Mouse (Mus musculus) stomach, embryonic 16.5 days (tissue): Measurements from ENCODE around the gene Uhrf1. TPM values are rescaled to one million over a fixed set of nuclear protein-coding genes. Genes with fewer than 3 reads are reported as not detected.
A peak's percentile ranks its signal among the peaks of the same experiment; 100 is the strongest.

ENCODE experiments used
- ATAC-seq: fragments of 200-750 bp; cut with Nextera tagmentation; 2 replicates; pipeline ENCODE4 v1.8.0; 2017; ENCODE audit warnings: moderate number of reproducible peaks, moderate TSS enrichment; ENCODE audit not compliant: insufficient read depth, low FRiP score
- H3K27ac ChIP-seq: fragments of 300-500 bp; sonication (generic); 2 replicates; pipeline ENCODE4 v1.5.1; 2014; ENCODE audit warnings: low read length
- H3K27me3 ChIP-seq: fragments of 300-500 bp; sonication (generic); 2 replicates; pipeline ENCODE4 v1.6.1; 2014; ENCODE audit warnings: low read length, control low read depth, mixed read lengths; ENCODE audit not compliant: control insufficient read depth, insufficient read depth
- H3K36me3 ChIP-seq: fragments of 300-500 bp; sonication (generic); 2 replicates; pipeline ENCODE4 v1.6.1; 2014; ENCODE audit warnings: low read length; ENCODE audit not compliant: control insufficient read depth, insufficient read depth
- H3K4me1 ChIP-seq: fragments of 300-500 bp; sonication (generic); 2 replicates; pipeline ENCODE4 v1.6.1; 2014; ENCODE audit warnings: low read length, control low read depth, mixed read lengths; ENCODE audit not compliant: control insufficient read depth, insufficient read depth
- H3K4me2 ChIP-seq: fragments of 300-500 bp; sonication (generic); 2 replicates; pipeline ENCODE4 v1.6.1; 2014; ENCODE audit warnings: low read depth, low read length, mixed read lengths
- H3K4me3 ChIP-seq: fragments of 300-500 bp; sonication (generic); replicated peaks from 2 replicates; pipeline ENCODE4 v1.5.1; 2014; ENCODE audit warnings: mild to moderate bottlenecking, low read length
- H3K9ac ChIP-seq: fragments of 300-500 bp; sonication (generic); 2 replicates; pipeline ENCODE4 v1.6.1; 2014; ENCODE audit warnings: low read length
- H3K9me3 ChIP-seq: fragments of 300-500 bp; sonication (generic); replicated peaks from 2 replicates; pipeline ENCODE4 v1.6.1; 2016; ENCODE audit warnings: low read length, control low read depth; ENCODE audit not compliant: control insufficient read depth
- WGBS: fragments of 180-500 bp; shearing (Covaris S2); extraction: QIAGEN DNeasy Blood & Tissue Kit; methylation state at CpG from one replicate; pipeline ENCODE4 v1.1.7; 2014; 5-methylcytosine and 5-hydroxymethylcytosine counted together
- polyA plus RNA-seq: library from polyadenylated mRNA; unstranded; fragments of >200 nt; fragmentation: Nextera tagmentation; extraction: Ambion mirVana; gene quantifications from 2 replicates; pipeline ENCODE4 v1.2.1, GENCODE M21; 2015

The Uhrf1 gene
- polyA plus RNA-seq, 1 experiment from 2014 or later = 90.4 TPM

GRCm38 (mm10) chr17:56359864-56360263, 56.7 kb downstream of the Uhrf1 start:
- Histone ChIP-seq H3K9me3 (no peaks in the 10 kb centered on the region), H3K27ac (no peak overlapping the region), H3K36me3 (no peaks in the 10 kb centered on the region), H3K27me3 (no peaks in the 10 kb centered on the region), H3K9ac (no peak overlapping the region), H3K4me3 (no peak overlapping the region), H3K4me2 (no peak overlapping the region), H3K4me1 (no peaks in the 10 kb centered on the region)
- WGBS = 86% methylated on average over 1 of the region's 1 CpGs
- no peak for ATAC-seq

DNA sequence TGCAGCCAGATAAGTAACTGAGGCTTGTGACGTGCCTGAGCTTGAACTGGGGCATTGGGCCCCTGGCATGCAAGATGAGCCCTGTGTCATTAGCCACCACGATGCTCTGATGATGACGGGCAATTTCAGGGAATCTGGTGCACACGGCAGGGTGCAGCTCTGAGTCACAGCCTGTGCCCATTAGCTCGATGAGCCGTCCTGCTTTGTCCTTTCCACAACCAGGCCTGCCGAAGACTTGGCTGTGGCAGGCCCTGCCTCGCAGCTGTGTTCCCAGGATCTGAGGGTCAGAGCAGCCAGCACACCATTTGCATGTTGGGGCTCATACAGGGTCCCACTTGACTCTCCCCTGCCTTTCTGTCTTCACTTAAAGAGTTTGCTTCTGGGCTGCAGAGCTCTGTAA, 57.3 kb downstream of the Uhrf1 start:
- H3K36me3 ChIP-seq = no peaks in the 10 kb centered on the region
- H3K4me1 ChIP-seq = no peaks in the 10 kb centered on the region
- H3K4me3 ChIP-seq = no peak overlapping the region
- H3K27me3 ChIP-seq = no peaks in the 10 kb centered on the region
- H3K9me3 ChIP-seq = no peaks in the 10 kb centered on the region
- ATAC-seq = no peak
- WGBS = 76% methylated on average over 8 of the region's 8 CpGs
- H3K4me2 ChIP-seq = no peak overlapping the region
- no peak overlapping the region for H3K27ac ChIP-seq
- H3K9ac ChIP-seq = no peak overlapping the region

DNA sequence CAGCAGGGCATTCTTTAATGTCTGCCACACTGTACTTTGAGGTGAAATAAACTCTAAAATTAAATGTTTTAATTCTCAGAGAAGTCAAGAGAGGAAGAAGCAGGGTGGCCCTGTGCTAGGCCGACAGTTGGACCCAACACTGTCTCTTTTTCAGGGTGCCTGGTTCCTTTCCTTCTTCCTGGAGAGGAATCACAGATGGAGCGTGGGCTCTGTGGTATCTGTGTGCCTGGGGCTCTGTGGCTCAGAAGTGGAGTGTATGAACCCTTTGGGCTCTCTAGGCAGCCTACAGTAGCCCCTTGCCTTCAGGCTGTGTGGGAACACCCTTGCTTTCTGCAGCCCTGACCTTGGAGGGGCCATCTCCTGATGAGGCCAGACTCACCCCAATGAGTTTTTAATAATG, 58.4 kb downstream of the Uhrf1 start:
- Histone ChIP-seq H3K9ac (no peak overlapping the region), H3K9me3 (no peaks in the 10 kb centered on the region), H3K27ac (no peak overlapping the region), H3K4me3 (no peak overlapping the region), H3K4me1 (0 out of 2 replicates have a peak, but pooled peaks cover 2% of the 10 kb centered on the region), H3K27me3 (no peaks in the 10 kb centered on the region), H3K36me3 (no peaks in the 10 kb centered on the region), H3K4me2 (no peak overlapping the region)
- WGBS = 78% methylated on average over 2 of the region's 2 CpGs
- ATAC-seq = no peak

- Histone ChIP-seq H3K36me3 (0 out of 2 replicates have a peak, but pooled peaks cover 3% of the 10 kb centered on the region), H3K9ac (no peak overlapping the region), H3K27ac (no peak overlapping the region; the same call in 1 of the 2 replicates), H3K4me3 (no peak overlapping the region), H3K4me2 (no peak overlapping the region), H3K4me1 (0 out of 2 replicates have a peak, but pooled peaks cover 2% of the 10 kb centered on the region), H3K27me3 (no peaks in the 10 kb centered on the region), H3K9me3 (no peaks in the 10 kb centered on the region)
- WGBS = 45% methylated on average over 7 of the region's 7 CpGs
- ATAC-seq = no peak
Measured at GRCm38 (mm10) chr17:56365791-56366673, 62.9 kb downstream of the Uhrf1 start.

DNA sequence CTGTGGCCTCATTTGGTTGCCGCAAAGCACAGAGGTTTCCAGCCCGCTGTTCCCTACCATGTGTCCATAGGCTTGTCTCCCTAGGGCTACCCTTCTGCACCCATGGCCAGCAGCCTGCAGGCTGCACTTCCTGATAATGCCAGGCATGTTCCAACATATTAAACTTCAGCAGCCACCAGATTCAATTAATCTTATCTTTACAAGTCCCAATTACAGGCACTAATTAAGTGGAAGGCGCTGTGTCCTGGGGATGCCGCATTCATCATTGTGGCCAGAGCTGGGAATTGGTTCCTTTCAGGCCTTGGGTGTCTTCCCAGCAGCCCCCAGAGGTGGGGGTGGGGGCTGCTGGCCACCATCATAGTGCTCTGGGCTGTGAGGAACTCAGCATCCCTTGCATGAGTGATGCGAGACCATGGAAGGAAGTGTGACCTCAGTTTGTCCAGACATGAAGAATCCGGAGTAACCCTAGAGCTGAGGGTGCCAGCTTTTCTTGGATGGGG, 65.2 kb downstream of the Uhrf1 start:
- no peak for ATAC-seq
- H3K4me1 ChIP-seq = 0 out of 2 replicates have a peak, but pooled peaks cover 2% of the 10 kb centered on the region
- H3K27me3 ChIP-seq = no peaks in the 10 kb centered on the region
- no peak overlapping the region for H3K27ac ChIP-seq
- no peak overlapping the region for H3K4me2 ChIP-seq
- H3K9me3 ChIP-seq = no peaks in the 10 kb centered on the region
- no peak overlapping the region for H3K4me3 ChIP-seq
- 0 out of 2 replicates have a peak, but pooled peaks cover 3% of the 10 kb centered on the region for H3K36me3 ChIP-seq
- 88% methylated on average over 6 of the region's 6 CpGs for WGBS
- H3K9ac ChIP-seq = no peak overlapping the region

DNA sequence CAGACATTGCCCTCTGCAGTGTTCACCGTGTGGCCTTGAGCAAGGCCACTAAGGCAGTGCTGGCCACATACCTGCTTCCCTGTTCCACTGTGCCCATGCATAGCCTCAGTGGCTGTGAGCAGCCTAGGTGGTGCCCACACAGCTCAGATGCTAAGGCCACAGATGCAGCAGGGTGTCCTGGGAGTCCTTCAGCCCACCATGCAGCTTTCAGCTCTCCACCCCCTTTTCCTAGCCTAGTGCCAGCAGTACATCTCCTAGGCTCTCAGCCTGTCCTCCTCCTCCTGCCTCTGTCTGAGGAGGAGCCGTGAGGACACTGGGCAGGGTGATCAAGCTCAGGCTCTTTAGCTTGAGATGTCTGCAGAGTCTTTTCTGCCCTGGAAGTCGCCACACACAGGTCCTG, 67.0 kb downstream of the Uhrf1 start:
- WGBS = 93% methylated on average over 3 of the region's 3 CpGs
- Histone ChIP-seq H3K4me2 (no peak overlapping the region), H3K9ac (no peak overlapping the region), H3K27me3 (no peaks in the 10 kb centered on the region), H3K4me3 (no peak overlapping the region), H3K4me1 (0 out of 2 replicates have a peak, but pooled peaks cover 2% of the 10 kb centered on the region), H3K36me3 (0 out of 2 replicates have a peak, but pooled peaks cover 3% of the 10 kb centered on the region), H3K9me3 (no peaks in the 10 kb centered on the region), H3K27ac (no peak overlapping the region)
- no peak for ATAC-seq

DNA sequence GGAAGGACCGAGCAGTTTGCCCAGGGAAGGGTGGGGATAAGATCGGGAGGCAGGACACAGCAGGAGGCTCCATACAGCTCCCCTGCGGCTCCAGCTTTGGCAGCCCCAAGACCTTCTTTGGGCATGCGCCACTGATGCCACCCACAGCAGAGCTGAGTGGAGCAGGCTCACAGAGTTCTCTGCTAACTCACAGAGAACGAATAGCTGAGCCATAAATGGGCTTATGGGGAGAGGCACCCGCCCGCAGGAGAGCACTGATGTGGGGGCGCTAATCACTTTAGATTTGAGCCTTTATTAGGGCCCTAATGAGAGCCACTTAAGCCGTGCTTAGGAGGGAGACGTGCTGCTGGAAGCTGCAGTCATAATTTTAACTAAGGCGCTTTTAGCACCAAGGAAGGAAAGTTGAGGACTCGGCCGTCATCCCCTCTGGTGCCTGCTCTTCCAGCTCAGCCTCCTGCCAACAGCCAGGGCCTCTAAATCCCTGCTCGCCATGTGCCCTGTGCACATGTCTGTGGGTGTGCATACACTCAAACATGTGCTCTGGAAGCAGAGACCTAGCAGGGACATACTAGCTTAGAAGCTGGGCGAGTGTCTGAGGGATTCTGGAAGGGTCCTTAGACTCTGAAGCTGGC, 68.0 kb downstream of the Uhrf1 start:
- Histone ChIP-seq H3K9me3 (no peaks in the 10 kb centered on the region), H3K4me3 (no peak overlapping the region), H3K36me3 (0 out of 2 replicates have a peak, but pooled peaks cover 9% of the 10 kb centered on the region), H3K4me2 (no peak overlapping the region), H3K27me3 (no peaks in the 10 kb centered on the region), H3K4me1 (no peaks in the 10 kb centered on the region), H3K27ac (peak overlapping the region; percentile 50; the same call in 1 of the 2 replicates), H3K9ac (no peak overlapping the region; the same call in 1 of the 2 replicates)
- 80% methylated on average over 15 of the region's 15 CpGs for WGBS
- ATAC-seq = peak; percentile 25; the same call in 1 of the 2 replicates

DNA sequence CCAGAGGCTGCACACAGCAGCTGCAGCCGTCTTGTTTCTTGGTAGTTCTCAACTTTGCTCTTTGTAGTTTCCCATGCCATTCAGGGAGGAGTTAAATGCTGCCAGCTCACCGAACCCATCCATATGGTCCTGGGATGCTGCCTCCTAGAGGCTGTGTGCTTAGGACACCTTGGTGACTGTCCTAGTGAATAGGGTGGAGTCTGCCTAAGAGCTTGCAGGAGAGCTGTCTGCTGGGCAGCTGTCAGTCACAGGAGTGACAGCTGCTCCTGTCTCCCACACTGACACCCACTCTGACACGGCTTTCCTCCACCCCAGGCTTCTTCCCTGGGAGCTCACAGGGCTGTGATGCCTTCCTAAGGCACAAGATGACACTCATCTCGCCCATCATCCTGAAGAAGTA, 69.0 kb downstream of the Uhrf1 start:
- Histone ChIP-seq H3K4me1 (no peaks in the 10 kb centered on the region), H3K27me3 (no peaks in the 10 kb centered on the region), H3K9ac (no peak overlapping the region), H3K4me2 (no peak overlapping the region), H3K4me3 (no peak overlapping the region), H3K36me3 (0 out of 2 replicates have a peak, but pooled peaks cover 13% of the 10 kb centered on the region), H3K9me3 (no peaks in the 10 kb centered on the region), H3K27ac (no peak overlapping the region)
- ATAC-seq = no peak
- 67% methylated on average over 4 of the region's 4 CpGs for WGBS
